Mouse (Mus musculus): ENCODE data around the gene Helz2. TPM values are rescaled to one million over a fixed set of nuclear protein-coding genes. Genes with fewer than 3 reads are reported as not detected.

Gene Helz2
- total and polyA plus RNA-seq, 2 experiments from 2014 or later = 0.24 to 2.8 TPM

GRCm38 (mm10) chr2:181279968-181280367 lies 38.1 kb upstream of the Helz2 start:
- no peak overlapping the region for H3K9ac ChIP-seq (replicated peaks; ENCODE audit: low read length)
- ATAC-seq = no peak
- no peak for DNase-seq (ENCODE audit: low spot score)
- H3K27ac ChIP-seq = no peak overlapping the region
- no peaks in the 10 kb centered on the region for H3K4me1 ChIP-seq (ENCODE audit: insufficient read depth, low read length)
- no peaks in the 10 kb centered on the region for H3K27me3 ChIP-seq (ENCODE audit: insufficient read depth, low read length)
- H3K9me3 ChIP-seq (ENCODE audit: low read length) = no peaks in the 10 kb centered on the region
- no peak overlapping the region for H3K4me3 ChIP-seq (ENCODE audit: low read length)
- no peak overlapping the region for H3K4me2 ChIP-seq (ENCODE audit: low read depth, low read length)
- H3K36me3 ChIP-seq (ENCODE audit: insufficient read depth, low read length) = peaks cover 11% of the 10 kb centered on the region
- no peak for TF ChIP-seq CTCF (IDR thresholded peaks at IDR 0.05; ENCODE audit: low read depth)
- 42% methylated on average over 1 of the region's 1 CpGs for WGBS

GRCm38 (mm10) chr2:181277866-181278265 lies 36.0 kb upstream of the Helz2 start:
- Histone ChIP-seq H3K4me3 (ENCODE audit: low read length) (no peak overlapping the region), H3K4me2 (ENCODE audit: low read depth, low read length) (no peak overlapping the region), H3K9me3 (ENCODE audit: low read length) (no peaks in the 10 kb centered on the region), H3K27ac (no peak overlapping the region), H3K36me3 (ENCODE audit: insufficient read depth, low read length) (peaks cover 17% of the 10 kb centered on the region), H3K9ac (replicated peaks; ENCODE audit: low read length) (no peak overlapping the region), H3K4me1 (ENCODE audit: insufficient read depth, low read length) (no peaks in the 10 kb centered on the region), H3K27me3 (ENCODE audit: insufficient read depth, low read length) (no peaks in the 10 kb centered on the region)
- ATAC-seq (no peak), DNase-seq (ENCODE audit: low spot score) (no peak)
- 88% methylated on average over 3 of the region's 3 CpGs for WGBS
- no peak for TF ChIP-seq CTCF (IDR thresholded peaks at IDR 0.05; ENCODE audit: low read depth)

- no peak overlapping the region for H3K4me3 ChIP-seq (ENCODE audit: low read length)
- no peak overlapping the region for H3K9ac ChIP-seq (replicated peaks; ENCODE audit: low read length)
- TF ChIP-seq CTCF (IDR thresholded peaks at IDR 0.05; ENCODE audit: low read depth) = no peak
- H3K27ac ChIP-seq = no peak overlapping the region
- no peaks in the 10 kb centered on the region for H3K9me3 ChIP-seq (ENCODE audit: low read length)
- H3K4me1 ChIP-seq (ENCODE audit: insufficient read depth, low read length) = no peaks in the 10 kb centered on the region
- 75% methylated on average over 1 of the region's 1 CpGs for WGBS
- ATAC-seq = no peak
- H3K4me2 ChIP-seq (ENCODE audit: low read depth, low read length) = no peak overlapping the region
- H3K27me3 ChIP-seq (ENCODE audit: insufficient read depth, low read length) = no peaks in the 10 kb centered on the region
- peaks cover 19% of the 10 kb centered on the region for H3K36me3 ChIP-seq (ENCODE audit: insufficient read depth, low read length)
- no peak for DNase-seq (ENCODE audit: low spot score)
Measured at GRCm38 (mm10) chr2:181276766-181277165, 34.9 kb upstream of the Helz2 start.

GRCm38 (mm10) chr2:181274639-181275038 lies 32.8 kb upstream of the Helz2 start:
- no peaks in the 10 kb centered on the region for H3K4me1 ChIP-seq (ENCODE audit: insufficient read depth, low read length)
- peaks cover 25% of the 10 kb centered on the region for H3K36me3 ChIP-seq (ENCODE audit: insufficient read depth, low read length)
- no peak for DNase-seq (ENCODE audit: low spot score)
- no peak overlapping the region for H3K4me2 ChIP-seq (ENCODE audit: low read depth, low read length)
- H3K27me3 ChIP-seq (ENCODE audit: insufficient read depth, low read length) = no peaks in the 10 kb centered on the region
- no peaks in the 10 kb centered on the region for H3K9me3 ChIP-seq (ENCODE audit: low read length)
- no peak overlapping the region for H3K27ac ChIP-seq
- H3K4me3 ChIP-seq (ENCODE audit: low read length) = no peak overlapping the region
- 60% methylated on average over 4 of the region's 4 CpGs for WGBS
- no peak overlapping the region for H3K9ac ChIP-seq (replicated peaks; ENCODE audit: low read length)
- TF ChIP-seq CTCF (IDR thresholded peaks at IDR 0.05; ENCODE audit: low read depth) = no peak
- ATAC-seq = no peak

GRCm38 (mm10) chr2:181273829-181274228 lies 32.0 kb upstream of the Helz2 start:
- H3K4me3 ChIP-seq (ENCODE audit: low read length) = no peak overlapping the region
- H3K4me1 ChIP-seq (ENCODE audit: insufficient read depth, low read length) = no peaks in the 10 kb centered on the region
- ATAC-seq (no peak), DNase-seq (ENCODE audit: low spot score) (no peak)
- H3K9ac ChIP-seq (replicated peaks; ENCODE audit: low read length) = no peak overlapping the region
- peaks cover 25% of the 10 kb centered on the region for H3K36me3 ChIP-seq (ENCODE audit: insufficient read depth, low read length)
- no peak overlapping the region for H3K4me2 ChIP-seq (ENCODE audit: low read depth, low read length)
- no peak for TF ChIP-seq CTCF (IDR thresholded peaks at IDR 0.05; ENCODE audit: low read depth)
- no peak overlapping the region for H3K27ac ChIP-seq
- WGBS = 97% methylated on average over 2 of the region's 2 CpGs
- no peaks in the 10 kb centered on the region for H3K9me3 ChIP-seq (ENCODE audit: low read length)
- H3K27me3 ChIP-seq (ENCODE audit: insufficient read depth, low read length) = no peaks in the 10 kb centered on the region

GRCm38 (mm10) chr2:181272092-181272491 lies 30.3 kb upstream of the Helz2 start:
- no peaks in the 10 kb centered on the region for H3K9me3 ChIP-seq (ENCODE audit: low read length)
- no peaks in the 10 kb centered on the region for H3K4me1 ChIP-seq (ENCODE audit: insufficient read depth, low read length)
- DNase-seq (ENCODE audit: low spot score) = no peak
- TF ChIP-seq CTCF (IDR thresholded peaks at IDR 0.05; ENCODE audit: low read depth) = no peak
- no peak overlapping the region for H3K4me3 ChIP-seq (ENCODE audit: low read length)
- 88% methylated on average over 2 of the region's 2 CpGs for WGBS
- H3K36me3 ChIP-seq (ENCODE audit: insufficient read depth, low read length) = peaks cover 22% of the 10 kb centered on the region
- H3K4me2 ChIP-seq (ENCODE audit: low read depth, low read length) = no peak overlapping the region
- H3K27me3 ChIP-seq (ENCODE audit: insufficient read depth, low read length) = no peaks in the 10 kb centered on the region
- H3K9ac ChIP-seq (replicated peaks; ENCODE audit: low read length) = no peak overlapping the region
- no peak for ATAC-seq
- no peak overlapping the region for H3K27ac ChIP-seq

GRCm38 (mm10) chr2:181266839-181267238 lies 25.0 kb upstream of the Helz2 start:
- Histone ChIP-seq H3K4me2 (ENCODE audit: low read depth, low read length) (no peak overlapping the region), H3K27me3 (ENCODE audit: insufficient read depth, low read length) (no peaks in the 10 kb centered on the region), H3K9me3 (ENCODE audit: low read length) (no peaks in the 10 kb centered on the region), H3K9ac (replicated peaks; ENCODE audit: low read length) (no peak overlapping the region), H3K36me3 (ENCODE audit: insufficient read depth, low read length) (peaks cover 43% of the 10 kb centered on the region), H3K27ac (no peak overlapping the region), H3K4me1 (ENCODE audit: insufficient read depth, low read length) (no peaks in the 10 kb centered on the region), H3K4me3 (ENCODE audit: low read length) (no peak overlapping the region)
- DNase-seq (ENCODE audit: low spot score) (no peak), ATAC-seq (no peak)
- WGBS = 91% methylated on average over 2 of the region's 2 CpGs
- no peak for TF ChIP-seq CTCF (IDR thresholded peaks at IDR 0.05; ENCODE audit: low read depth)

Data from hindbrain, postnatal 0 days (tissue).